Mouse (Mus musculus): ENCODE measurements around the gene Hnf4a. TPM values are rescaled to one million over a fixed set of nuclear protein-coding genes. Genes with fewer than 3 reads are reported as not detected.

The Hnf4a gene
- polyA plus RNA-seq, 1 experiment from 2014 or later, result 18.6 TPM

DNA sequence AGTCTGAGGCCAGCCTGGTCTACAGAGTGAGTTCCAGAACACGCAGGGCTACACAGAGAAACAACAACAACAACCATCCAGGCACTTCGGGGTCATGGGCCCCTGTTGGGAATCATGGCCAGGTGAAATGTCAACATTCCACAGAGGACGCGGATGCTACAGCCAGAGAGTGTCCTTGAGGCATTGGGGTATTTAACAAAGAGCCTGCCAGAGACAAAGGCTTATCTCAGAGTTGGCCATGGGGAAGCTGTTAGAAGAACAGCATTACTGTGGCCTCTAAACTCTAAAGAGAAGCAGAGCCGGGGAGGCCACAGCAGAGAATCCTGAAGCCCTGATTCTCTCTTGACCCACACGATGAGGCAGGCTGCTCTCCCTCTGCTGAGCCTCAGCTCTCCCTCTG, 37.7 kb upstream of the Hnf4a start:
- WGBS, result 96% methylated on average over 6 of the region's 6 CpGs
- Histone ChIP-seq H3K4me3 (replicated peaks) (no peak overlapping the region), H3K4me1 (peaks cover 9% of the 10 kb centered on the region), H3K36me3 (peaks cover 26% of the 10 kb centered on the region), H3K27me3 (no peaks in the 10 kb centered on the region), H3K27ac (no peak overlapping the region), H3K9me3 (replicated peaks) (no peaks in the 10 kb centered on the region), H3K9ac (no peak overlapping the region), H3K4me2 (no peak overlapping the region)
- ATAC-seq (replicated peaks; ENCODE audit: low FRiP score), result no peak

DNA sequence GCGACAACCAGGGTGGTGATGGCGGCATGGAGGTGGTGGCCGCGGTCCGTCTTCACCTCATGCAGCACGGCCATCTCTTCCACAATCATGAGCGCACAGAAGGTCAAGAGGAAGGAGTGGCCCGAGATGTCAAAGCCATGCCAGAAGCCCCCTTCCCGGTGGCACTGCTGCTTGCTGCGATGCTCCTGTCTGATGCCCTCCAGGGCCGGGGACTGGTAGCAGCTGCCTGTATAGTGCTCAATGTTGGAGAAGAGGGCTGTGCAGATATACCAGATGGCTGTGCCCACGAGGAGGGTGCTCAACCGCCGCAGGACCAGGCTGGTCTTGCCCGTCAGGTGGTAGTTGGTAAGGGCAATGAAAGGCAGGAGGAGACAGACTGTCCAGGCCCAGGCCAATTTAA, 36.9 kb upstream of the Hnf4a start:
- H3K27ac ChIP-seq, result no peak overlapping the region
- WGBS, result 94% methylated on average over 15 of the region's 15 CpGs
- H3K9ac ChIP-seq, result no peak overlapping the region
- H3K9me3 ChIP-seq (replicated peaks), result no peaks in the 10 kb centered on the region
- no peak for ATAC-seq (replicated peaks; ENCODE audit: low FRiP score)
- no peaks in the 10 kb centered on the region for H3K27me3 ChIP-seq
- no peak overlapping the region for H3K4me2 ChIP-seq
- peaks cover 9% of the 10 kb centered on the region for H3K4me1 ChIP-seq
- H3K36me3 ChIP-seq, result peaks cover 26% of the 10 kb centered on the region
- H3K4me3 ChIP-seq (replicated peaks), result no peak overlapping the region

DNA sequence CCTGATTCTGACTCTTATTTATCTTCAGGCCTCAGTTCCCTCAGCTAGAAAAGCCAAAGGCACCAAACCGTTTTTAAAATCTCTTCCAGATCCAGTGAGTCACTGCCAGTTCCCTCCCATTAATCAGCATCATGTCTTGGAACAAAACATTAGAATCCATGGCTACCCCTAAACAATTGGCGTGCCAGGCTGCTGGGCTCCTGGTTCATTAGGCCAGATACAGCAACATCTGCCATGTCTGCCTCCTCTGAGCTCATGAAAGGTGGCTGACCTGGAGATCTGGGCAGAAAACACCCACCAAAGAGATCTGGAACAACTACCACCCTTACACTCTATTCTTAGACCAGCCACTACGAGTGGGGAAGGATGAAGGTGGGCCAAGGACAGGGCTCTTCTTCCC, 35.5 kb upstream of the Hnf4a start:
- Histone ChIP-seq H3K27me3 (no peaks in the 10 kb centered on the region), H3K36me3 (peaks cover 26% of the 10 kb centered on the region), H3K27ac (no peak overlapping the region), H3K4me2 (peak overlapping the region; percentile 86), H3K4me3 (replicated peaks) (peak overlapping the region; percentile 95), H3K4me1 (peaks cover 9% of the 10 kb centered on the region), H3K9ac (no peak overlapping the region), H3K9me3 (replicated peaks) (no peaks in the 10 kb centered on the region)
- ATAC-seq (replicated peaks; ENCODE audit: low FRiP score), result no peak
- WGBS, result 82% methylated on average over 3 of the region's 3 CpGs

DNA sequence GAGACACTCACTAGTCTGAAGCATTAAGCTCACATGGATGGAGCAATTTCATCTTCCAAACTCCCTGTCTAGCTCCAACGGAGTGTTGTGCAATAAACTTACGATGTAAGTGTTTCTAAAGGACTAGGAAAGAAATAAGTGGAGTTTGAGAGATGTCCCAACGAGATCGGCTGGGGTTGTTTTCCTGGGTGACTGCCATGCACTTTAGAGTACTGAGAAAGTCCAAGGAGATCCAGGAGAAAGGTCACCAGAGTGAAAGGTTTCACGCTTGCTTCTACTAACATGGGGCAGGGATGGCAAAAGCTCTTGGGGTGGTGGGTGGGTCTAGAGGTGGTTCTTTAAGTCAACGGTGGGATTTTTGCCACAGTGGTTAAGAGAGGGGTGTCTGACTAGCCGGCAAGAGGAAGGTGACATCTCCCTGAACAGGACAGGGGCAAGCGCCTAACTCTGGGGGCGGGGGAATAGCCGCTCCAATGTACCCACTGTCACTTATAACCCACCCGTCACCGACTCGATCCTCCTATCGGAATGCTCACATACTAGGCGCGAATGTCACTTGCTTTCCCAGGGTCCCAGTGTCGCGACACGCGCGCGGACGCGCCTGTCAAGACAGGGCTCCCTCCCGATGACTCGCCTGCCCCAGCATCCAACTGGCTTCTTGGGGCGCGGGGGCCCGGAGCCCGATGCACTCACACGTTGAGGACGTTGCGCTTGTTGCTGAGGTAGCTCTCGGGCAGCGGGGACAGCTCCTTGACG, 34.7 kb upstream of the Hnf4a start:
- 4% methylated on average over 36 of the region's 36 CpGs for WGBS
- no peaks in the 10 kb centered on the region for H3K9me3 ChIP-seq (replicated peaks)
- peaks cover 26% of the 10 kb centered on the region for H3K36me3 ChIP-seq
- ATAC-seq (replicated peaks; ENCODE audit: low FRiP score), result peak; percentile 83
- peak overlapping the region; percentile 86 for H3K4me2 ChIP-seq
- H3K4me3 ChIP-seq (replicated peaks), result peak overlapping the region; percentile 95
- no peaks in the 10 kb centered on the region for H3K27me3 ChIP-seq
- peak overlapping the region; percentile 66 for H3K27ac ChIP-seq
- H3K4me1 ChIP-seq, result peaks cover 9% of the 10 kb centered on the region
- H3K9ac ChIP-seq, result peak overlapping the region; percentile 75

DNA sequence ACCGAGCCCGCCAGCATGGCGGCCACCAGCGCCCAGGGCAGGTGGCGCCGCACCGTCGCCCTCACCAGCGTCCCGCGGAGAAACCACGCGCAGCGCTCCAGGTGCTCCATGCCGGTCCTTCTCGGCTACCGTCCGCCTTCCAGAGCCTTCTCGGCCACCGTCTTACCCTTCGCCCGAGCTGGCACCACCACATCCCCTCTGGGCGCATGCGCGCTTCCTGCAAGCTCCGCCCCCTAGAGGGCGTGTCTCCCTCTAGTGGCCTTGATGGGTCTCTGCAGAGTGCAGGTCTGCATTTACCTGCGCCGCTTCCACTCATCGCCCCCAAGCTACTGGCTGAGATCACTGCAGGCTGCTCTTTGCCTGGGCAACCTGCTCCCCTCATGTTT, 34.1 kb upstream of the Hnf4a start, which contains the start of gene Fitm2:
Gene Fitm2, minus strand, starts transcription at position 164 of the 386 bp plus-strand sequence.
- Histone ChIP-seq H3K4me1 (peaks cover 9% of the 10 kb centered on the region), H3K36me3 (peaks cover 23% of the 10 kb centered on the region), H3K27ac (peak within 1 kb of the TSS; percentile 66), H3K4me2 (peak within 1 kb of the TSS; percentile 86), H3K27me3 (no peaks in the 10 kb centered on the region), H3K9me3 (replicated peaks) (no peaks in the 10 kb centered on the region), H3K4me3 (replicated peaks) (peak within 1 kb of the TSS; percentile 95), H3K9ac (peak within 1 kb of the TSS; percentile 75)
- 0% methylated on average over 30 of the region's 30 CpGs for WGBS
- peak; percentile 95 for ATAC-seq (replicated peaks; ENCODE audit: low FRiP score)

DNA sequence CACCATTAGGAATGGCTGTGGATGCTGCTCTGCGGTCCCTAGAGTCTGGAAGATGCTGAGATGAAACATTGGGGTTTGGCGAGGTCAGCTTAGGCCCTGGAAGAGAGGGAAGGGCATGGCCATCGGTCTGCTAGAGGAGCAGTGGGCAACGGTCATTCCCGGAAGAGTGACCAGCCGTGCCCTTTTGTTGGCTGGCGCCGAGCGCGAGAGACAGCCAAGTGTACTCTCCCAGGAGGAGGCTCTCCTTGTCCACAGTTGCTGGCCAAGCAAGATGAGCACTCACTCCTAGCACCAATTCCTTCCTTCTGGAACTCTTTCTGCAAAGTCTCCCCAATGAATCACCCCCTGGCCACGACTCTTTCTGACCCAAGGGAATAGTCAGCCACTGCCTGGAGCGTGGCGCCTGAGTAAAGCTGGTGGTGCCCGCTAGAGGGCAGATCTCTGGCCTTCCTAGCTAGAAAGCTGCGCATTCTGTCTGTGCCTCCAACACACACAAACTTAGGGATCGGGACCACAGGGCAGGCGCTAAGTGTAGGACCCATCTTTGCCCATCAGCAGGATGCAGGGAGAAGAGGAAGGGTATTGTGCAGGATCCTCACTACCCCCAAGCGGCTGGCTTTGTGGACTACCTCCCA, 26.3 kb upstream of the Hnf4a start:
- ATAC-seq (replicated peaks; ENCODE audit: low FRiP score), result 0 out of 2 replicates have a peak, but pooled peaks have one; percentile 23
- Histone ChIP-seq H3K27ac (no peak overlapping the region), H3K4me3 (replicated peaks) (no peak overlapping the region), H3K36me3 (no peaks in the 10 kb centered on the region), H3K9ac (no peak overlapping the region), H3K27me3 (peaks cover 29% of the 10 kb centered on the region), H3K4me2 (no peak overlapping the region), H3K9me3 (replicated peaks) (no peaks in the 10 kb centered on the region), H3K4me1 (peaks cover 10% of the 10 kb centered on the region)
- WGBS, result 57% methylated on average over 18 of the region's 18 CpGs

DNA sequence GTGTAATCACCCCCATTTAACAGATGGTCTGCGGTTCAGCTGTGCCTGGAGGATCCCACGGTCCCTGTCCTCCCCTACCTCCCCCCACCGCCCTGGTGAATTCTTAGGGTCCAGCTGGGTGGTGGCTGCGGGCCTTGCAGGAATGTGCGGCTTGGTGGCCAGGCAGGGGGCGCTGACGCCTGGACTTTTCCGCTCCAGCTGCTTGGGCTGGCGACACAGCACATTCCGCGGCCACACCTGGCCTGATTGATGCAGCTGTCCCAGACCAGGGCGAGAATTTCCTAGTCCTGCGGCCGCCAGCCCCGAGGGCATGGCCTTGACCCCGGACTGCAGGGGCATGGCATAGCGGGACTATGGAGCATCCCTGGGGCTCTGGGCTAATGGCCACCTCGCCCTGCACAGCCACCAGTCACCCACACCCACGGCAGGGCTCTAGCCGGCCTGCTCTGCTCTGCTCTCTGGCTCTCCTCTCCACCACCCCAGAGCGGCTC, 25.0 kb upstream of the Hnf4a start:
- Histone ChIP-seq H3K4me1 (peaks cover 10% of the 10 kb centered on the region), H3K4me2 (peak overlapping the region; percentile 62), H3K9me3 (replicated peaks) (no peaks in the 10 kb centered on the region), H3K36me3 (no peaks in the 10 kb centered on the region), H3K9ac (no peak overlapping the region), H3K4me3 (replicated peaks) (peak overlapping the region; percentile 25), H3K27ac (no peak overlapping the region), H3K27me3 (peaks cover 29% of the 10 kb centered on the region)
- WGBS, result 3% methylated on average over 21 of the region's 21 CpGs
- ATAC-seq (replicated peaks; ENCODE audit: low FRiP score), result peak; percentile 86

DNA sequence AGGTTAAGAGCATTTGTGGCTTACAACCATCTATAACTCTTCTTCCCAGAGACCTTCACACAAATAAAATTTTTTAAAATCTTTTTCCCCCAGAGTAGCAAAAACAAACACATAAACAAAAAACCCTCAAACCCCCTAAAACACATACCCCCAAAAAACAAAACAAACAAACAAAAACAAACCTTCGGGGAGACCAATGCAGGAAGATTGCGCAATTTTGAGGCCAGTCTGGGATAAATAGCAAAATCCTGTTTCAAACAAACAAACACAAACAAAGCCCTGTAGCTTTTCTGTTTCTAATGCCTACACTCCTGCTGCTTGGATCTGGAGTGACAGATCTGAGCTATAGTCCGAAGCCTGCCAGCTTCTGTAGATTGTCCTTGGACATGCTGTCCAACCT, 19.2 kb upstream of the Hnf4a start:
- Histone ChIP-seq H3K4me1 (no peaks in the 10 kb centered on the region), H3K9me3 (replicated peaks) (no peaks in the 10 kb centered on the region), H3K36me3 (no peaks in the 10 kb centered on the region), H3K9ac (no peak overlapping the region), H3K27ac (no peak overlapping the region), H3K4me3 (replicated peaks) (no peak overlapping the region), H3K27me3 (peaks cover 8% of the 10 kb centered on the region), H3K4me2 (no peak overlapping the region)
- WGBS, result 91% methylated on average over 3 of the region's 3 CpGs
- no peak for ATAC-seq (replicated peaks; ENCODE audit: low FRiP score)

DNA sequence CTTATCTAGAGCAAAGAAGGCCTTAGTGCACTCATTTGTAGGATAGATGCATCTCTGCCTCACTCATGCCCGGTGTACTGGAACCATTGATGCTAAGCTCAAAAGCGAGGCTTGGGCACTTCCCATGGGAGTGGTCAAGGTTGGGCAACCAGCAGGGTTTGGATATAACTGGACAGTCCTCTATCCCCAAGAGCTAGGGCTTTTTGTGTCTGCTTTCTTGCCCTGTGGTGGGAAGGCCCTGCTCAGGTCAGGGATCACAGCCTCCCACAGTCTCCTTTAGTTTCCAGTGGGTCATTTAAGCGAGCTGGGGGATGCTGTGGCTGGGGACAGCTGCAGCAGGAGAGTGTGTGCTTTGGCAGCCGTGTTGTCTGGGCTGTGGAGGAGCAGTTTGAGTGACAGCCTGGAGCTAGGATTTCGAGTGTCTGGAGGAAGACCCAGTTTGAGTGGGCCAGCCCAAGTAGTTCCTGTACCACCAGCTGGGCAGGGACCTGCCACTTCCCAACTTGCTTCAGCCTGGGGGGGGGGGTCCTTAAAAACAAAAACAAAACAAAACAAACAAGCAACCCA, 16.8 kb upstream of the Hnf4a start:
- peak; percentile 64; the same call in 1 of the 2 replicates for ATAC-seq (replicated peaks; ENCODE audit: low FRiP score)
- Histone ChIP-seq H3K27me3 (peaks cover 7% of the 10 kb centered on the region; the same call in 1 of the 2 replicates), H3K9me3 (replicated peaks) (no peaks in the 10 kb centered on the region), H3K4me3 (replicated peaks) (no peak overlapping the region), H3K4me1 (no peaks in the 10 kb centered on the region), H3K4me2 (no peak overlapping the region), H3K9ac (no peak overlapping the region), H3K36me3 (no peaks in the 10 kb centered on the region), H3K27ac (no peak overlapping the region)
- 35% methylated on average over 5 of the region's 5 CpGs for WGBS

DNA sequence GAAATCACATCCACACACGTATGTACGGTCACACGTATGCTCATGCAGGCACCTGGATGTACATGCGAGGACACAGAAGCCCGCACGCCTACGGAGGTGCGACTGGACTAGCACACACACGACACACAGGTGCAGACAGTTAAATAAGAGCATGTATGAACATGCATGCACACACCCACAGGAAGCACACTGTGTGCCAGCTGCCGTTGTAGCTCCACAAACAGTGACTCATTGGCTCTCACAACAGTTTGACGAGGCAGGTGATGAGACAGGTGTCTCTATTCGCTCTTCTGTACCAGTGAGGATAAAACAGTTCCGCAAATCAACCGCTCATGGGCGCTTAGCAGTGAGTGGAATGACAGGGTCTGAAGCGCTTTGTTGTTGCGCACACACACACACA, 16.0 kb upstream of the Hnf4a start:
- 93% methylated on average over 17 of the region's 17 CpGs for WGBS
- no peak for ATAC-seq (replicated peaks; ENCODE audit: low FRiP score)
- H3K9ac ChIP-seq, result no peak overlapping the region

DNA sequence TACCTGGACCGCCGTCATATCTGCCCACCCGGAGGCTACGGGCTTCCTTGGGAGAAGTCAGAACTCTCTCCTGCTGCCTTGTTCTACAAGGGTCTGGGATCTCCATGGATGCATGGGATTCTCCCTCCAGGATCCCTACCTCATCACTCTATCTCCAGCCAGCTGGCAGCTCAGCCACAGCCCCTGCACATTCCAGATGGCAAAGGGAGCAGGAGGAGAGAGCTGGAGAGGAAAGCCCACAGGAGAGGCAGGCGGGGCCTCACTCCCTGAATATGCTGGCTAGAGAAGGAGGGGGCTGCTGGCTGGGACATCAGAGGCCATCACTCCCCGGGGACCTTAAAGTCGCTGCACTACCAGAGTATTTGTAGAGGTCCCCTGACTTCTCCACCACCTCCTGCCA, 15.3 kb upstream of the Hnf4a start:
- Histone ChIP-seq H3K4me1 (no peaks in the 10 kb centered on the region), H3K4me3 (replicated peaks) (no peak overlapping the region), H3K36me3 (no peaks in the 10 kb centered on the region), H3K9me3 (replicated peaks) (no peaks in the 10 kb centered on the region), H3K27ac (no peak overlapping the region), H3K9ac (no peak overlapping the region), H3K4me2 (no peak overlapping the region), H3K27me3 (peaks cover 7% of the 10 kb centered on the region; the same call in 1 of the 2 replicates)
- ATAC-seq (replicated peaks; ENCODE audit: low FRiP score), result no peak
- 56% methylated on average over 7 of the region's 7 CpGs for WGBS

More for the DNA sequence above, 16.0 kb upstream of the Hnf4a start:
- no peak overlapping the region for H3K4me2 ChIP-seq
- no peaks in the 10 kb centered on the region for H3K9me3 ChIP-seq (replicated peaks)
- H3K36me3 ChIP-seq, result no peaks in the 10 kb centered on the region
- H3K4me1 ChIP-seq, result no peaks in the 10 kb centered on the region
- no peak overlapping the region for H3K4me3 ChIP-seq (replicated peaks)
- no peak overlapping the region for H3K27ac ChIP-seq
- H3K27me3 ChIP-seq, result peaks cover 7% of the 10 kb centered on the region; the same call in 1 of the 2 replicates

DNA sequence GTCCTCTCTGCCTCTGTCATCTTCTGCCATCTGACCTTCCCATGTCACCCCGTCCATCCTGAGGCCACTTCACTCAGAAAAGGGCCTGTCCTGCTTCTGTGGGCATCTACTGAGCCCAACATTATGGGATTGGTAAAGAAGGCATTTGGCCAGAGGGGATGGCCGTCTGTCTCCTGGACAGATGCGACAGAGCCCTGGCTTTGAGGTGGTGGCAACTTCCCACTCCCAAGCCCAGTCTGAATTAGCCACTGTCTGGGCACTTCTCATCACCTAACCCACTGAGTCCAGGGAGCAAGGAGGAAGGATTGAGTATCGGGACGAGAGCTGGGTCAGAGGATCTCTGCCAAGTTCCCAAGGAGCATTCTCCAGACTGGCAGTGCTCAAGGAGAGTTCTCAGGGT, 14.6 kb upstream of the Hnf4a start, which contains the start of gene R3hdml:
Gene R3hdml, plus strand, starts transcription at position 301 of the 400 bp plus-strand sequence.
- no peak within 1 kb of the TSS for H3K4me2 ChIP-seq
- H3K27me3 ChIP-seq, result peaks cover 7% of the 10 kb centered on the region; the same call in 1 of the 2 replicates
- no peak within 1 kb of the TSS for H3K4me3 ChIP-seq (replicated peaks)
- no peak within 1 kb of the TSS for H3K9ac ChIP-seq
- no peak within 1 kb of the TSS for H3K27ac ChIP-seq
- no peak for ATAC-seq (replicated peaks; ENCODE audit: low FRiP score)
- H3K9me3 ChIP-seq (replicated peaks), result no peaks in the 10 kb centered on the region
- no peaks in the 10 kb centered on the region for H3K36me3 ChIP-seq
- 68% methylated on average over 5 of the region's 5 CpGs for WGBS
- no peaks in the 10 kb centered on the region for H3K4me1 ChIP-seq

Data from kidney, embryonic 15.5 days (tissue).